Mouse (Mus musculus): Measurements from ENCODE around the gene Gm49405.

Gene Gm49405

DNA sequence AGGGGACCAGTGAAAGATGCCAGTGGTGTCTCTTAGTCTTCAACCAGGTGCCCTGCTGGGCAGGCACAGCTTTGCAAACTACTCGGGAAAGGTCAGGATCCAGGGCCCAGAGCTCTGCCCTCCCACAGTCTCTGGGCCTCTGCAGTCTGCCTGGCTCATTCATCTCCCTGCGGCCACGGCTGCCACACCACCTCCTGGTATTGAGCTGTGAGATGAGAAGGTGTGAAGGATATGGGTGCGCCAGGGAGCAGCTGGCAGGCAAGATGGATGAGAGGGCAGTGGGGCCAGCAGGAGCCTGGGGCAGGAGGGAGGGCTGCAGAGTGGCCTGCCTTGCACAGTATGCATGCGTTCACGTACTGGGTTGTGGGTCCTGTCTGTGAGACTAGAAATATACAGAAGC, 9.6 kb upstream of the Gm49405 start:
- 79% methylated on average over 6 of the region's 6 CpGs for WGBS

DNA sequence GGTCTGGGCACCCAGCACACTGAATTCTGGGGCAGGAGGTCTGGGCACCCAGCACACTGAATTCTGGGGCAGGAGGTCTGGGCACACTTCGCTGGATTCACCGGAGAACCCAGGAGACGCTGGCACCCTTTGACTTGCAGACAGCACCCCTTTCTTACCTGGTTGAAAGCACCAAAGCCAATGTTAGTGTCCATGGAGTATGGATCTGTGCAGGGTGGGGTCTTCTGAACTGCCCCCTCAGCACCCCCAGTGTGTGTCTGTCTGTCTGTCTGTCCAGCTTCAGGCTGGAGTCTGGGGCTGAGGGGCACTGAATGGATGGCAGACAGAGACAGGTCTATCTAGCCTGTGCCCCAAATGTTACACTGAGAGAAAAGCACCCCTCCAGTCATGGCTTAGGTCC, 8.9 kb upstream of the Gm49405 start:
- 94% methylated on average over 3 of the region's 3 CpGs for WGBS

DNA sequence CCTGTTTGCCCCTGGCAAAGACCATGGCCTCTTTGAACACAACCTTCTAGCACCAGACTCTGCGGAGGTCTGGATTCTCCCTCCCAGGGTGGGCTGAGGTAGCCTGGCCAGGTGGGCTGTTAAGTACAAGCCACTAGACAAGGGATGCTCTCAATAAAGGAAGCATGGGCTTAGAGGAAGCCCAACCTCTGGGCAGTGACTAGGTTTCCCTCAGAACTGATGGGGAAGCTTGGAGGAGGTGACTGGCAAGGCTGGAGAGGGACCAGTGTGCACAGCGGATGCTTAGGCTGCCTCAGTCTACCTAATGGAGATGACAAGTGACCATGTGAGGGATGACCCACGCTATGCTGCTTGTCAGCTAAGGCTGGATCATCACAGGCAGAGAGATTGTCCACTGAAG, 8.5 kb upstream of the Gm49405 start:
- 92% methylated on average over 3 of the region's 3 CpGs for WGBS

GRCm38 (mm10) chr19:3992416-3992815, 8.0 kb upstream of the Gm49405 start, which contains the start of gene Tbx10:
Gene Tbx10, plus strand, starts transcription at chr19:3992752.
- 72% methylated on average over 5 of the region's 5 CpGs for WGBS

DNA sequence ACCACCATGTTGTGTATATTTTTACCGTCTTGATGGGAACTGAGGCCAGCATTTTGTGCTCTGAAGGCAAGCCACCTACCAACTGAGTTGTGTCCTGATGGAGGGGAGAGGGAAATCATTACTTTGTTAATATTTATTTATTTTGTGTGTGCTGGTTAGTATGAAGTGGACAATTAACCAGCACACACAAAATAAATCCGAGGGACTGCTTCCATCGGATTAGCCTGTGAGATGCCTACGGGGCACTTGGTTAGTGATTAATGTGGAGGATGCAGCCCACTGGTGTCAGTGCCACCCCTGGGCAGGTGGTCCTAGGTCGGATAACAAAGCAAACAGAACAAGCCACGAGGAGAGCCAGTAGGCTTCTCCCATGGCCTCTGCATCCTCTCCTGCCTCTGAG, 5.5 kb upstream of the Gm49405 start:
- 73% methylated on average over 6 of the region's 6 CpGs for WGBS

DNA sequence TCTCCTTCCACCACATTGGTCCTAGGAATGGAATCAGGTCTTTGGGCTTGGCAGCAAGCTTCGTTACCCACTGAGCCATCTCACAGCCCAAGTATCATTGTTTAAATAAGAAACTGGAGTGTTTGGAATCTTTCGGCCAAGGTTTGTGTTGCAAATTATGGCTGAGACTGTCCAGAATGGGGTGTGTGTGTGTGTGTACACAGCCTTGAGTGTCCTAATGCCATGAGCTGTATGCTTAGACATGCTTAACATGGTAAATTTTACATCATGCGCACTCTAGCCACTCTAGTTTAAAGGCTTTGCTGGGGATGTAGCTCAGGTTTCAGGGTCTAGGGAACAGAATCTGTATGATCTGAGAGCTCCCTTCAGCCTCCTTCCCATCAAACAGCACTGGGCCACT, 4.9 kb upstream of the Gm49405 start:
- 92% methylated on average over 3 of the region's 3 CpGs for WGBS

GRCm38 (mm10) chr19:3996106-3996505, 4.3 kb upstream of the Gm49405 start:
- 79% methylated on average over 7 of the region's 7 CpGs for WGBS

DNA sequence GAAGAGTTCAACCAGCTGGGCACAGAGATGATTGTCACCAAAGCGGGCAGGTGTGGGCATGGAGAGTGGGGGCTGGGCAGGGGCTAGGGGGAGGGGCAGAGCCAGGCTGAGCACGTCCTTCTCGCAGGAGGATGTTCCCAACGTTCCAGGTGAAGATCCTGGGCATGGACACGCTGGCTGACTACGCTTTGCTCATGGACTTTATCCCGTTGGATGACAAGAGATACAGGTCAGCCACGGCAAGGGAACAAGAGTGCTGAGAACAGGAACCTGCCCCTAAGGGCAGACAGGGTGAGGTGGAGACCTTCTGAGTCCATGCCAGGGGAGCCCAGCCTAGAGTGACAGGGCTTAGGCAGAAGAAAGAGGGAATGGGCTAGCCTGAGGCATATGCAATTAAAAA, 3.7 kb upstream of the Gm49405 start:
- WGBS: 84% methylated on average over 8 of the region's 8 CpGs

- WGBS: 72% methylated on average over 8 of the region's 8 CpGs
Measured at GRCm38 (mm10) chr19:3997231-3997630, 3.2 kb upstream of the Gm49405 start.

DNA sequence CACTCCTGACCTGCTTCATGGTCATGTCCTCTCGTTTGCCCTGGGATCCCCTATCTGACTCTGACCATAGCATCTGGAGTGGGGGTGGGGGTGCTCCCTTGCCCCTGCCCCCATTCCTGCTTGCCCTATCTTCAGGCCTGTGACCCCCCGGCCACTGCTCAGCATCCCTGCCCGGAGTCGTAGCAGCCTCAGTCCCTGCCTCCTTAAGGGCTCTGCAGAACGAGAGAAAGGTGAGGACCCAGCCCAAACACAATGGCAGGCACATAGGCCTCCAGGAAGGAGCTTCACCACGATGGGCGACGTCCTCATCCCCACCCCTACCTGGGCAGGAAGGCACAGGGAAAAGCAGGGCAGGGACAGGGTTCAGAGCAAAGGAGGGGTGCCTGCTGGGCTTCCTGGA, 2.1 kb upstream of the Gm49405 start:
- whole genome bisulfite sequencing: 79% methylated on average over 8 of the region's 8 CpGs

- WGBS: 64% methylated on average over 9 of the region's 9 CpGs
Measured at GRCm38 (mm10) chr19:3999121-3999730, 1.2 kb upstream of the Gm49405 start.

DNA sequence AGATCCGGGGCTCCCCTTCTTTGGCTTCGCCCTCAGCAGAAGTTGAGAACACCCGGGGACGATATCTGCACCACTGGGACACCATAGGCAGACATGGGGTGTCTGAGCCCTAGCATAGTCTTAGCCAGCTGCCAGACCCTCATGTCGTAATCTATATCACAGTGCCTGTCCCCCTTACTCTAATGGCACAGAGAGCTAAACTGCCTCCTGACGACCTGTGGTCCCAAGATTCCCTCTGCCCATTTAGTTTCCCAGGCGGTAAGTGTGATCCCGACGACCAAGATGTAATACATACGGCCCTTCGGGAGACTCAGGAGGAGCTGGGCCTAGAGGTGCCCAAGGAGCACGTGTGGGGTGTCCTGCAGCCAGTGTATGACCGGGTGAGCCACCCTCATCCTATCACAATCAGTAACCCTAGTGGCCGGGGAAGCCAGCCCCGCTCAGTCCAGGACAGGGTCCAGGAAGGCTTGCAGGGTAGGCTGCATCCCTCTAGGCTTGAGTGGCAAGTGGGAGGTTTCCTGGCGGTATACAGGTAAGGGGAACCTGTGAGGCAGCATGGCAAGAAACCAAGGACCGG, 611 bp downstream of the Gm49405 start:
- 24% methylated on average over 17 of the region's 17 CpGs for WGBS

DNA sequence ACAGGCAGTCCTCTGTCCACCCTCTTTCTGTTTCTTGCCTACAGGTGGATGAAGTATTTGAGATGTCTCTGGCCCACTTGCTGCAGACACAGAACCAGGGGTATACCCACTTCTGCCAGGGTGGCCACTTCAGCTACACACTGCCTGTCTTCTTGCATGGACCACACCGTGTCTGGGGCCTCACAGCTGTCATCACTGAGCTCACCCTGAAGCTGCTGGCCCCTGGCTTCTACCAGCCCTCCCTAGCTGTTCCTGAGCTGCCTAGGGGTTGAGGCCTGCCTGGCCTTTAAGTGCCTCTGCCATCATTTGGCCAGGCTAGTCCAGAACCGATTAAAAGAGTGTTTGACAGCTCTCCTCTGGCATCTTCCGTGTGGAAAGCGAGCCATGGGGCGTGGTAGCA, 1.3 kb downstream of the Gm49405 start:
- 87% methylated on average over 5 of the region's 5 CpGs for WGBS

GRCm38 (mm10) chr19:4003112-4003511, 2.7 kb downstream of the Gm49405 start, which contains the start of gene Doc2g:
Gene Doc2g, plus strand, starts transcription at chr19:4003313.
- 93% methylated on average over 1 of the region's 1 CpGs for WGBS

DNA sequence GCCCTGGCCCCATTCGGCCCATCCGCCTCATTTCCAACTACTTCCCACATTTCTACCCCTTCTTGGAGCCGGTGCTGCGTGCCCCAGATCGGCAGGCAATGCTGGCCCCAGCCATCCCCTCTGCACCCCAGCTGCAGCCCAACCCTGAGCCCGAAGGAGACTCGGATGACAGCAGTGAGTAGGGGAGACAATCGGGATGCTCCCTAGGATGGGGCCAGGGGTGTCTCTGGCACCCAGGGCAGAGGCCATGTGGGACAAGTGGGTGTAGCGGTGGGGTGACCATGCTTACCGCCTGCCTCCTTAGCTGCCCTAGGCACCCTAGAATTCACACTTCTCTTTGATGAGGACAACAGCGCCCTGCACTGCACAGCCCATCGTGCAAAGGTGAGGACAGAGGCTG, 3.2 kb downstream of the Gm49405 start:
- WGBS: 81% methylated on average over 12 of the region's 12 CpGs

GRCm38 (mm10) chr19:4004331-4004730, 3.9 kb downstream of the Gm49405 start:
- WGBS: 91% methylated on average over 15 of the region's 15 CpGs

DNA sequence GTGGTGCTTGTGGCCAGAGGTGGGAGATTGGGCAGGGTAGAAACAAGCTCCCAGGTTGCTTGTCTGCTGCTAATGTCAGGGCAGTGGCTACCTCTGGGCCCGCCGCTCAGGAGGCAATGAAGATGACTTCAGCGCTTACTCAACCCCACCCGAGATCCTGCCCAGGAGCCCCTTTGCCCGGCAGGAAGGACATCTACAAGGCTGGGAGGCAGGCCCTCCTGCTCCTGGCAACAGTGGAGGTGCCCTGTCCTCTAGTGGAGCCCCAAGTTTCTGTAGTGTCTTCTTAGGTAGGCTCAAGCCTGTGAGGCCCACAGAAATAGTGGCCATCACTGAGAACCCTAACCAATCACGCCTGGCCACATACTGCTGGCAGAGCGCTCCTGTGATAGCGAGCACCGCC, 4.7 kb downstream of the Gm49405 start:
- 85% methylated on average over 9 of the region's 9 CpGs for whole genome bisulfite sequencing

DNA sequence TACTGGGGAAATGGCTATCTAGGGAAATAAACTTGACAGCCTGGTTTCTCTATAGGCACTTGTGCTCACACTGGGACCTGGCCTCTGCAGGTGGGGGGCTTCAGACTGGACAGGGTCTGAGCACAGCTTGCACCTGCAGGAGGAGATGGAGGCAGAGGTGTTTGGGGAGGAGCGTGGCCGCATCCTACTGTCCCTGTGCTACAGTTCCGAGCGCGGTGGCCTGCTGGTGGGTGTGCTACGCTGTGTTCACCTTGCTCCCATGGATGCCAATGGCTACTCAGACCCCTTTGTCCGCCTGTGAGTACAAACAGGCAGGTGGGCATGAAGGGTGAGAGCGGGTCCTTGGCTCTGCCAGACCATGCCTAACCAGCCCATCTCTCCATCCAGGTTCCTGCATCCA, 5.5 kb downstream of the Gm49405 start:
- WGBS: 95% methylated on average over 8 of the region's 8 CpGs

DNA sequence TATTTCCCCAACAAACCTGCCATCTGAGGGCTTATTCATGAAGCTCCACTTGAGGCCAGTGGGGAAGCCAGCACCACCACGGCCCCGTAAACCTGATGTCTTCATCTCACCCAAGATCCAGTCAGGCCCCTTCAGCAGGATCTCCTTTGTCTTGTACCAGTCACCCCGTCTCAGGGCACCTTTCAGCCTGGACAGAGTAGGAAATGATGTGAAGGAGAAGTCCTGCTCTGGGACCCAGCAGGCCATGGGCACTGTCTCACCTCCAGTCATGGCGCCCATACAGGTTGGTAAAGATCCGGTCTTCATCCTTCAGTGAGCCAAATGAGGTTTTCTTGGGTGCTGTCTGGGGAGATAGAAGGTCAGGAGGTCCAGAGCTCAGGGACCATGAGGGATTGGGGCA, 10.7 kb downstream of the Gm49405 start:
- WGBS: 91% methylated on average over 5 of the region's 5 CpGs

- WGBS: under 1% methylated on average over 45 of the region's 45 CpGs
Measured at GRCm38 (mm10) chr19:4012432-4013022, 12.1 kb downstream of the Gm49405 start, which contains the start of gene Ndufv1. Gene Ndufv1, minus strand, starts transcription at chr19:4012806.

DNA sequence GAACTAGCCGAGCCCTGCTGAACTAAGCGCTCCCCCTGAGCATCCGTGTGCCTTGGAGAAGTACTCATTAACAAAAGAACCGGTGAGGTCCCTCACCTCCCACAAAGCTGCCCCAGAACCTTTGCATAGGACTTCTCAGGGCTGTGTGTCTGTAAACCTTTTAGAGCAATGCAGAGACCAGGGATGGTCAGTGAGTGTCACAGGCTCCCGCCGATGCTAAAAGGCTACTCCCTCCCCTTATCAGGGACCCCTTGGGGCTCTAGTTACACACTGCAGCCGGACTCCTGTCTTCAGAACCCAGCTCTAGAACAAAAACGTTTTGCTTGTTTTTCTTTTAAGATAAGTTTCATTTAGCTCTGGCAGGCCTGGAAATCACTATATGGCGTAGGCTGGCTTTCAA, 12.6 kb downstream of the Gm49405 start:
- 22% methylated on average over 9 of the region's 9 CpGs for WGBS

- 81% methylated on average over 5 of the region's 5 CpGs for whole genome bisulfite sequencing
Measured at GRCm38 (mm10) chr19:4015635-4016034, 15.2 kb downstream of the Gm49405 start.

DNA sequence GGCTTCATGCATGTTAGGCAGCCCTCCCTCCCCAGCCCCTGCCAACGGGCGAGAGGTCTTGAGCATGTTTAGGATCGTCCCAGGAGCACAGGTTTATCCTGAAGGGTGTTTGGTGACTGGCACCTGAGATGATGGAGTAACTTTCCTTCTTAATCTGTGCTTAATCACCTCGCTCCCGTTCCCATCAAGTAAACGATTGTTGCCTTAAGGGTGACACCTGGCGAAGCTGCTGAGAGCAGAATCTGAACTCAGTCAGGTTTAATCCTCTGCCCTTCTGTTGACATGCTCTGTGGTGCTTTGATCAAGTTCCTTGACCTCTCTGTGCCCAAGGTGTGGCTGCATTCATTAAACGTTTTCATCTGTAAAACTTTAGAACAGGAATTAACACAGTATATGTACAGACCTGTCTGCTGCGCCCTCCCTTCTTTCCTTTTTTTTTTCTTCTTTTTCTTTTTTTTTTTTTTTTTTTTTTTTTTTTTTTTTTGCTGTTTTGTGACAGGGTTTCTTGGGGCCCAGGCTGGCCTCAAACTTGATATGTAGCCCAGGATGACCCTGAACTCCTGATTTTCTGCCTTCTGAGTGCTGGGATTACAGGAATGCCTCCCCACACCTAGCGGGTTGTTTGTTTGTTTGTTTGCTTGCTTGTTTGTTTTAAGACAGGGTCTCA, 17.6 kb downstream of the Gm49405 start:
- 72% methylated on average over 10 of the region's 10 CpGs for WGBS
